Mouse (Mus musculus) heart, adult 2 months (tissue): ENCODE measurements around the gene Nup210l. TPM values are rescaled to one million over a fixed set of nuclear protein-coding genes. Genes with fewer than 3 reads are reported as not detected.

Experiments used
- DNase-seq, 2 experiments: peaks; one replicate each; pipeline ENCODE4 v3.0.0; 2021
- H3K27ac ChIP-seq: fragments of 200-600 bp; 2 replicates; pipeline ENCODE4 v1.8.1; 2022
- H3K27me3 ChIP-seq: fragments of 200-500 bp; 2 replicates; pipeline ENCODE4 v1.6.1; 2012; ENCODE audit warnings: mild to moderate bottlenecking, low read length, inconsistent platforms, mixed read lengths; ENCODE audit not compliant: control insufficient read depth, insufficient read depth
- H3K36me3 ChIP-seq: fragments of 200-500 bp; 2 replicates; pipeline ENCODE4 v1.6.1; 2012; ENCODE audit warnings: low read length, inconsistent platforms; ENCODE audit not compliant: control insufficient read depth, insufficient read depth
- H3K4me1 ChIP-seq: fragments of 200-500 bp; 2 replicates; pipeline ENCODE4 v1.6.1; 2011; ENCODE audit warnings: low read length; ENCODE audit not compliant: control insufficient read depth, insufficient read depth
- H3K4me3 ChIP-seq: fragments of 200-600 bp; 2 replicates; pipeline ENCODE4 v1.8.1; 2022
- H3K79me2 ChIP-seq: fragments of 200-500 bp; replicated peaks from 2 replicates; pipeline ENCODE4 v1.6.1; 2012; ENCODE audit warnings: mild to moderate bottlenecking, inconsistent platforms, low read length, moderate library complexity, mixed read lengths; ENCODE audit not compliant: control insufficient read depth, insufficient read depth
- H3K9ac ChIP-seq: fragments of 200-500 bp; 2 replicates; pipeline ENCODE4 v1.6.1; 2012; ENCODE audit warnings: low read depth, mild to moderate bottlenecking, control low read depth, inconsistent platforms, low read length, mixed read lengths
- CTCF ChIP-seq: fragments of 200-600 bp; IDR thresholded peaks from 2 replicates; pipeline ENCODE4 v1.8.1; 2022; ENCODE audit warnings: antibody characterized with exemption, mild to moderate bottlenecking, moderate library complexity
- EP300 ChIP-seq: fragments of 200-500 bp; IDR thresholded peaks from 2 replicates; pipeline ENCODE4 v1.6.1; 2011; ENCODE audit warnings: low read depth, low read length, control low read depth; ENCODE audit not compliant: insufficient read depth
- POLR2A ChIP-seq: fragments of 200-500 bp; IDR thresholded peaks from 2 replicates; pipeline ENCODE4 v1.6.1; 2011; ENCODE audit warnings: mild to moderate bottlenecking, low read depth, low read length, control low read depth; ENCODE audit not compliant: insufficient read depth
- WGBS: fragments of 180-500 bp; shearing (Covaris S2); methylation state at CpG from one replicate; pipeline ENCODE4 v1.1.7; 2018; 5-methylcytosine and 5-hydroxymethylcytosine counted together
- intact Hi-C: fragments of 180-260 bp; cut with DNase I; formaldehyde crosslinking; loops from one replicate; pipeline ENCODE4 v1.15.1; 2025
- polyA plus RNA-seq: library from polyadenylated mRNA; depleted of rRNA; stranded (reverse); fragments of >200 nt; gene quantifications from 2 replicates; pipeline ENCODE4 v1.2.3, GENCODE M21; 2012
- total RNA-seq, 2 experiments: library from RNA; stranded (reverse); gene quantifications; 2 replicates each; pipeline ENCODE4 v1.2.3; 2021

The Nup210l gene
- total and polyA plus RNA-seq, 3 experiments, result 0.11 to 0.14 (median 0.13) TPM

GRCm38 (mm10) chr3:90220088-90220487 lies 116.2 kb downstream of the Nup210l start:
- Histone ChIP-seq H3K27me3 (no peaks in the 10 kb centered on the region), H3K9ac (peak overlapping the region; percentile 79; the same call in 1 of the 2 replicates), H3K79me2 (no peaks in the 10 kb centered on the region), H3K36me3 (no peaks in the 10 kb centered on the region), H3K4me1 (peaks cover 3% of the 10 kb centered on the region), H3K4me3 (peak overlapping the region; percentile 69), H3K27ac (peak overlapping the region; percentile 95)
- DNase-seq, result peak; percentile 45 to 50
- 11% methylated on average over 6 of the region's 6 CpGs for WGBS
- intact Hi-C loops, result loop anchor here (1.0 to 5.0 kb wide), 4 partner anchors 35 to 247 kb away; partner anchors contain the start of genes Crtc2, Dennd4b and Npr1
- no peak for TF ChIP-seq POLR2A
- peak; percentile 83 for TF ChIP-seq CTCF

GRCm38 (mm10) chr3:90220531-90220951 lies 116.6 kb downstream of the Nup210l start:
- peak overlapping the region; percentile 79 for H3K9ac ChIP-seq
- intact Hi-C loops, result loop anchor here (1.0 to 5.0 kb wide), 4 partner anchors 34 to 247 kb away; partner anchors contain the start of genes Crtc2, Dennd4b and Npr1
- TF ChIP-seq EP300, result no peak
- peak; percentile 71; the same call in 1 of the 2 replicates for TF ChIP-seq POLR2A
- no peaks in the 10 kb centered on the region for H3K36me3 ChIP-seq
- no peaks in the 10 kb centered on the region for H3K27me3 ChIP-seq
- peak; percentile 88 to 89 for DNase-seq
- H3K4me1 ChIP-seq, result peaks cover 3% of the 10 kb centered on the region
- under 1% methylated on average over 20 of the region's 20 CpGs for WGBS
- peak overlapping the region; percentile 69 for H3K4me3 ChIP-seq
- no peaks in the 10 kb centered on the region for H3K79me2 ChIP-seq
- peak overlapping the region; percentile 95 for H3K27ac ChIP-seq

- 14% methylated on average over 5 of the region's 5 CpGs for WGBS
These were observed 117.2 kb downstream of the Nup210l start for GRCm38 (mm10) chr3:90221123-90221522.

GRCm38 (mm10) chr3:90222455-90222854 lies 118.5 kb downstream of the Nup210l start:
- WGBS, result 69% methylated on average over 4 of the region's 4 CpGs
- Histone ChIP-seq H3K27ac (no peak overlapping the region), H3K9ac (no peak overlapping the region), H3K4me3 (no peak overlapping the region), H3K36me3 (no peaks in the 10 kb centered on the region), H3K79me2 (no peaks in the 10 kb centered on the region), H3K27me3 (no peaks in the 10 kb centered on the region), H3K4me1 (peaks cover 3% of the 10 kb centered on the region)
- intact Hi-C loops, result loop anchor here (5.0 kb wide), 1 partner anchor 245 kb away; the partner anchor contains the start of gene Npr1
- no peak for DNase-seq
- TF ChIP-seq CTCF (no peak), EP300 (no peak), POLR2A (no peak)

More at GRCm38 (mm10) chr3:90221123-90221522, 117.2 kb downstream of the Nup210l start:
- Histone ChIP-seq H3K79me2 (no peaks in the 10 kb centered on the region), H3K27ac (peak overlapping the region; percentile 95), H3K36me3 (no peaks in the 10 kb centered on the region), H3K9ac (peak overlapping the region; percentile 14; the same call in 1 of the 2 replicates), H3K4me1 (peaks cover 3% of the 10 kb centered on the region), H3K4me3 (peak overlapping the region; percentile 69), H3K27me3 (no peaks in the 10 kb centered on the region)
- no peak for DNase-seq
- TF ChIP-seq EP300, result no peak
- no peak for TF ChIP-seq POLR2A
- no peak for TF ChIP-seq CTCF
- intact Hi-C loops, result loop anchor here (2.0 to 5.0 kb wide), 3 partner anchors 34 to 246 kb away; partner anchors contain the start of genes Crtc2, Dennd4b and Npr1

- no peaks in the 10 kb centered on the region for H3K27me3 ChIP-seq
- H3K9ac ChIP-seq, result no peak overlapping the region
- DNase-seq, result no peak
- H3K79me2 ChIP-seq, result no peaks in the 10 kb centered on the region
- H3K4me3 ChIP-seq, result no peak overlapping the region
- no peak overlapping the region for H3K27ac ChIP-seq
- TF ChIP-seq POLR2A (no peak), CTCF (no peak), EP300 (no peak)
- H3K36me3 ChIP-seq, result no peaks in the 10 kb centered on the region
- WGBS, result 45% methylated on average over 3 of the region's 3 CpGs
- peaks cover 3% of the 10 kb centered on the region for H3K4me1 ChIP-seq
- intact Hi-C loops, result loop anchor here (5.0 kb wide), 1 partner anchor 244 kb away; the partner anchor contains the start of gene Npr1
These were observed 119.0 kb downstream of the Nup210l start for GRCm38 (mm10) chr3:90222941-90223340.

GRCm38 (mm10) chr3:90224331-90224730 lies 120.4 kb downstream of the Nup210l start:
- H3K4me1 ChIP-seq, result peaks cover 3% of the 10 kb centered on the region
- intact Hi-C loops, result loop anchor here (5.0 kb wide), 1 partner anchor 243 kb away; the partner anchor contains the start of gene Npr1
- H3K4me3 ChIP-seq, result no peak overlapping the region
- H3K79me2 ChIP-seq, result no peaks in the 10 kb centered on the region
- no peaks in the 10 kb centered on the region for H3K27me3 ChIP-seq
- H3K9ac ChIP-seq, result no peak overlapping the region
- DNase-seq, result no peak
- WGBS, result 80% methylated on average over 10 of the region's 10 CpGs
- H3K36me3 ChIP-seq, result no peaks in the 10 kb centered on the region
- TF ChIP-seq CTCF (no peak), EP300 (no peak), POLR2A (no peak)
- no peak overlapping the region for H3K27ac ChIP-seq
